In genomic region chr16:95964427-95965023, GRCm38 (mm10) we compare ENCODE assay signal across 8 mouse cellular contexts. TPM values are rescaled to one million over a fixed set of nuclear protein-coding genes. Genes with fewer than 3 reads are reported as not detected.
DNase-seq lines count a peak whose midpoint lies in the region; ATAC-seq lines count a peak whose summit lies in the region.

No protein-coding gene starts in this region.

- no peak overlapping the region for H3K4me2 ChIP-seq in hindbrain, embryonic 12.5 days (replicated peaks)

- H3K4me3 ChIP-seq in hindbrain, embryonic 10.5 days = no peak overlapping the region
- no peak overlapping the region for H3K4me3 ChIP-seq in hindbrain, embryonic 12.5 days

- no peaks in the 10 kb centered on the region for H3K36me3 ChIP-seq in hindbrain, embryonic 10.5 days
- no peaks in the 10 kb centered on the region for H3K36me3 ChIP-seq in hindbrain, embryonic 12.5 days

- no peak for ATAC-seq in hindbrain, embryonic 12.5 days (ENCODE audit: low FRiP score)

- DNase-seq in hindbrain, embryonic 10.5 days (ENCODE audit: low spot score) = peak; percentile 16
- DNase-seq in urinary bladder, postnatal 14 days (ENCODE audit: low spot score) = peak; percentile 66
- DNase-seq in urinary bladder, postnatal 10 days (ENCODE audit: low spot score) = no peak
- DNase-seq in embryo, embryonic 10.5 days (ENCODE audit: low spot score) = peak; percentile 81
- peak; percentile 41 to 65 for DNase-seq in kidney, postnatal 36 days
- DNase-seq in right cerebral cortex, postnatal 14 days = peak; percentile 36
- DNase-seq in spleen, postnatal 36 days (ENCODE audit: low spot score in 2 of 2) = no peak

- no peaks in the 10 kb centered on the region for H3K9me3 ChIP-seq in hindbrain, embryonic 10.5 days
- no peaks in the 10 kb centered on the region for H3K9me3 ChIP-seq in hindbrain, embryonic 12.5 days (replicated peaks)

- H3K4me1 ChIP-seq in hindbrain, embryonic 10.5 days (replicated peaks) = peaks cover 7% of the 10 kb centered on the region; the same call in 1 of the 2 replicates
- H3K4me1 ChIP-seq in hindbrain, embryonic 12.5 days = no peaks in the 10 kb centered on the region; the same call in 1 of the 2 replicates

- 58% methylated on average over 11 of the region's 11 CpGs for WGBS in hindbrain, embryonic 10.5 days
- 48% methylated on average over 11 of the region's 11 CpGs for WGBS in hindbrain, embryonic 12.5 days

- H3K27me3 ChIP-seq in hindbrain, embryonic 10.5 days (ENCODE audit: insufficient read depth, poor library complexity, severe bottlenecking) = no peaks in the 10 kb centered on the region
- no peaks in the 10 kb centered on the region for H3K27me3 ChIP-seq in hindbrain, embryonic 12.5 days

- H3K27ac ChIP-seq in hindbrain, embryonic 10.5 days = no peak overlapping the region
- no peak overlapping the region for H3K27ac ChIP-seq in hindbrain, embryonic 12.5 days

- no peak overlapping the region for H3K9ac ChIP-seq in hindbrain, embryonic 12.5 days

RNA-seq across cellular contexts. Expression of gene Psmg1, which starts 26.2 kb away (rescaled TPM):
- 99.0 and 103 TPM in 2 replicates for polyA plus RNA-seq in hindbrain, embryonic 10.5 days (2016; fragmentation: Nextera tagmentation; extraction: Ambion mirVana)
- 66.3 and 70.5 TPM in 2 replicates for polyA plus RNA-seq in hindbrain, embryonic 12.5 days (2016; fragmentation: Nextera tagmentation; extraction: Ambion mirVana)

Comparison
In these comparisons a context has a peak if more than half of its experiments do, and no peak if none do; other contexts are left out.
1. DNase-seq: peak in hindbrain, embryonic 10.5 days (single experiment), urinary bladder, postnatal 14 days (single experiment), embryo, embryonic 10.5 days (single experiment), kidney, postnatal 36 days (2 of 2) and right cerebral cortex, postnatal 14 days (single experiment); none in urinary bladder, postnatal 10 days (single experiment) and spleen, postnatal 36 days (0 of 2).